Comparison of ENCODE assay signal across 15 mouse cellular contexts in genomic region chr5:142787304-142787905, GRCm38 (mm10). TPM values are rescaled to one million over a fixed set of nuclear protein-coding genes. Genes with fewer than 3 reads are reported as not detected.
DNase-seq lines count a peak whose midpoint lies in the region; ATAC-seq and TF ChIP-seq lines count a peak whose summit lies in the region.
"Had no signal": no experiment of that assay in that cellular context is flagged by ENCODE, and none has a peak within 500 bp of the region (broad histone marks: within the 10 kb centered on the region; RNA-seq: fewer than 3 reads in every experiment).

No protein-coding gene starts in this region.

- no peaks in the 10 kb centered on the region for H3K9me3 ChIP-seq in hindbrain, embryonic 12.5 days (replicated peaks)
- no peaks in the 10 kb centered on the region for H3K9me3 ChIP-seq in hindbrain, embryonic 14.5 days (ENCODE audit: control insufficient read depth, low read length)
- H3K9me3 ChIP-seq: hindbrain, embryonic 15.5 days had no signal

- no peak overlapping the region for H3K9ac ChIP-seq in hindbrain, embryonic 12.5 days
- no peak overlapping the region for H3K9ac ChIP-seq in hindbrain, embryonic 14.5 days
- H3K9ac ChIP-seq: heart, embryonic 13.5 days; hindbrain, embryonic 15.5 days had no signal

- DNase-seq in hindbrain, embryonic 14.5 days (ENCODE audit: low spot score) = no peak
- no peak for DNase-seq in testis, postnatal 14 days (ENCODE audit: low spot score)
- peak; percentile 80 for DNase-seq in cerebellum, postnatal 25 days
- no peak for DNase-seq in urinary bladder, postnatal 4 days (ENCODE audit: low spot score in 2 of 2)
- DNase-seq in gastrocnemius, adult 2 months = no peak
- no peak for DNase-seq in thymus, postnatal 0 days (ENCODE audit: low spot score)
- DNase-seq: embryo, embryonic 11 days; lung, adult 18-20 months had no signal

- 86% methylated on average over 37 of the region's 37 CpGs for WGBS in hindbrain, embryonic 12.5 days
- 88% methylated on average over 37 of the region's 37 CpGs for WGBS in hindbrain, embryonic 14.5 days

- H3K36me3 ChIP-seq in hindbrain, embryonic 12.5 days = peaks cover 67% of the 10 kb centered on the region
- peaks cover 62% of the 10 kb centered on the region for H3K36me3 ChIP-seq in hindbrain, embryonic 14.5 days (replicated peaks; ENCODE audit: control insufficient read depth, insufficient read depth)
- H3K36me3 ChIP-seq in testis, adult 2 months (ENCODE audit: control insufficient read depth, insufficient read depth, low read length) = no peaks in the 10 kb centered on the region

- intact Hi-C loops in gastrocnemius, adult 2 months (cut with DNase I) = no loop called here

- no peak for TF ChIP-seq POLR2A in testis, adult 2 months (IDR thresholded peaks at IDR 0.05; ENCODE audit: control insufficient read depth, low read depth, low read length)

- no peak overlapping the region for H3K4me3 ChIP-seq in hindbrain, embryonic 12.5 days
- no peak overlapping the region for H3K4me3 ChIP-seq in hindbrain, embryonic 14.5 days (replicated peaks; ENCODE audit: low read length)
- peak overlapping the region; percentile 2; the same call in 1 of the 2 replicates for H3K4me3 ChIP-seq in testis, adult 2 months (ENCODE audit: control insufficient read depth, low read depth, low read length)
- no peak overlapping the region for H3K4me3 ChIP-seq in gastrocnemius, adult 2 months
- H3K4me3 ChIP-seq: heart, embryonic 13.5 days; hindbrain, embryonic 15.5 days; megakaryocyte, embryonic 14.5 days had no signal

- peaks cover 21% of the 10 kb centered on the region for H3K4me1 ChIP-seq in hindbrain, embryonic 12.5 days
- H3K4me1 ChIP-seq in hindbrain, embryonic 14.5 days (replicated peaks; ENCODE audit: control insufficient read depth, insufficient read depth, low read length) = no peaks in the 10 kb centered on the region; the same call in 1 of the 2 replicates
- H3K4me1 ChIP-seq in testis, adult 2 months (ENCODE audit: control insufficient read depth, insufficient read depth, low read length) = peaks cover 5% of the 10 kb centered on the region; the same call in 1 of the 2 replicates

- TF ChIP-seq CTCF in testis, adult 2 months (IDR thresholded peaks at IDR 0.05; ENCODE audit: control insufficient read depth, insufficient read depth, insufficient replicate concordance, low read depth, low read length) = no peak
- no peak for TF ChIP-seq CTCF in gastrocnemius, adult 2 months (IDR thresholded peaks at IDR 0.05)

- H3K27ac ChIP-seq in hindbrain, embryonic 12.5 days = 0 out of 2 replicates have a peak overlapping the region, but pooled peaks have one; percentile 17
- H3K27ac ChIP-seq in hindbrain, embryonic 14.5 days = no peak overlapping the region
- H3K27ac ChIP-seq in testis, adult 2 months (ENCODE audit: control insufficient read depth, insufficient read depth, low read depth, low read length) = no peak overlapping the region
- no peak overlapping the region for H3K27ac ChIP-seq in gastrocnemius, adult 2 months
- H3K27ac ChIP-seq: heart, embryonic 13.5 days; hindbrain, embryonic 15.5 days; kidney, postnatal 0 days had no signal

- ATAC-seq in hindbrain, embryonic 12.5 days (ENCODE audit: low FRiP score) = 0 out of 2 replicates have a peak, but pooled peaks have one; percentile 7
- ATAC-seq in hindbrain, embryonic 14.5 days (ENCODE audit: low FRiP score) = no peak
- ATAC-seq: activated CD4-positive, CD25-positive, alpha-beta regulatory T cell, adult 4 months had no signal

- no peak overlapping the region for H3K4me2 ChIP-seq in hindbrain, embryonic 12.5 days (replicated peaks)
- H3K4me2 ChIP-seq in hindbrain, embryonic 14.5 days (replicated peaks) = no peak overlapping the region
- H3K4me2 ChIP-seq: heart, embryonic 13.5 days; hindbrain, embryonic 15.5 days had no signal

- no peaks in the 10 kb centered on the region for H3K27me3 ChIP-seq in hindbrain, embryonic 12.5 days
- no peaks in the 10 kb centered on the region for H3K27me3 ChIP-seq in hindbrain, embryonic 14.5 days (ENCODE audit: control insufficient read depth, insufficient read depth, low read length)
- no peaks in the 10 kb centered on the region for H3K27me3 ChIP-seq in testis, adult 2 months (ENCODE audit: control insufficient read depth, insufficient read depth, low read length)
- H3K27me3 ChIP-seq: heart, embryonic 13.5 days; hindbrain, embryonic 15.5 days; megakaryocyte, embryonic 14.5 days had no signal

RNA-seq across cellular contexts. Expression of gene Tnrc18, which starts 30.1 kb away (rescaled TPM):
- polyA plus RNA-seq in hindbrain, embryonic 12.5 days (2016; fragmentation: Nextera tagmentation; extraction: Ambion mirVana) = 72.8 and 73.7 TPM in 2 replicates
- polyA plus RNA-seq in hindbrain, embryonic 14.5 days (2014; fragmentation: Nextera tagmentation; extraction: Ambion mirVana) = 34.1 and 38.9 TPM in 2 replicates
- polyA plus RNA-seq in testis, adult 2 months (2012; rRNA removed) = 35.9 and 39.9 TPM in 2 replicates
- 10 to 100 TPM; 31.5 to 32.0 TPM for total RNA-seq in gastrocnemius, adult 2 months (2021)
- 6.9 and 9.6 TPM in 2 replicates for polyA plus RNA-seq in thymus, postnatal 0 days (2015; fragmentation: Nextera tagmentation; extraction: Ambion mirVana)

Comparison
In these comparisons a context has a peak if more than half of its experiments do, and no peak if none do; other contexts are left out.
1. DNase-seq: peak in cerebellum, postnatal 25 days (2 of 2); none in hindbrain, embryonic 14.5 days (single experiment), testis, postnatal 14 days (single experiment), urinary bladder, postnatal 4 days (0 of 2), gastrocnemius, adult 2 months (single experiment) and thymus, postnatal 0 days (single experiment).